Mouse (Mus musculus) CH12.LX (cell line): ENCODE measurements at regions not wholly inside any gene's neighbourhood (a gene's known extent, or its start where the extent isn't known, plus 50 kb on each side); places are given as distances from the start of the nearest gene placed in this dataset.

Experiments
- CHD1 ChIP-seq: IDR thresholded peaks from 2 replicates; pipeline ENCODE4 v1.6.1; 2012; ENCODE audit warnings: low read depth, low read length, improper control_type of control experiment, inconsistent platforms
- CTCF ChIP-seq, 2 experiments: IDR thresholded peaks in 1 of 2; conservative IDR thresholded peaks in 1 of 2; 2 replicates each; pipeline ENCODE4 v1.5.1; 2011 to 2012; ENCODE audit warnings: low read depth in 2 of 2, low read length in 2 of 2, improper control_type of control experiment in 1 of 2, inconsistent platforms in 1 of 2, mild to moderate bottlenecking in 1 of 2, moderate library complexity in 1 of 2
- EP300 ChIP-seq: IDR thresholded peaks from 2 replicates; pipeline ENCODE4 v1.6.1; 2011; ENCODE audit warnings: low read length, improper control_type of control experiment
- GABPA ChIP-seq: IDR thresholded peaks from 2 replicates; pipeline ENCODE4 v1.6.1; 2012; ENCODE audit warnings: low read depth, low read length, improper control_type of control experiment, inconsistent platforms; ENCODE audit not compliant: insufficient replicate concordance
- HCFC1 ChIP-seq: IDR thresholded peaks from 2 replicates; pipeline ENCODE4 v1.6.1; 2012; ENCODE audit warnings: low read depth, mild to moderate bottlenecking, inconsistent platforms, low read length, improper control_type of control experiment
- JUN ChIP-seq: IDR thresholded peaks from 2 replicates; pipeline ENCODE4 v1.6.1; 2011; ENCODE audit warnings: low read depth, mild to moderate bottlenecking, low read length, improper control_type of control experiment, moderate library complexity; ENCODE audit not compliant: insufficient read depth
- MAX ChIP-seq: IDR thresholded peaks from 2 replicates; pipeline ENCODE4 v1.6.1; 2011; ENCODE audit warnings: low read length, improper control_type of control experiment
- MAZ ChIP-seq: IDR thresholded peaks from 2 replicates; pipeline ENCODE4 v1.6.1; 2012; ENCODE audit warnings: low read depth, mild to moderate bottlenecking, inconsistent platforms, low read length, improper control_type of control experiment, moderate library complexity
- POLR2A ChIP-seq: IDR thresholded peaks from 2 replicates; pipeline ENCODE4 v1.6.1; 2011; ENCODE audit warnings: low read depth, mild to moderate bottlenecking, improper control_type of control experiment, low read length
- SIN3A ChIP-seq: IDR thresholded peaks from 2 replicates; pipeline ENCODE4 v1.6.1; 2012; ENCODE audit warnings: low read length, improper control_type of control experiment, inconsistent platforms
- TCF12 ChIP-seq: IDR thresholded peaks from 2 replicates; pipeline ENCODE4 v1.6.1; 2014; ENCODE audit warnings: low read depth, mild to moderate bottlenecking, inconsistent platforms, low read length, improper control_type of control experiment
- USF1 ChIP-seq: IDR thresholded peaks from 2 replicates; pipeline ENCODE4 v1.6.1; 2014; ENCODE audit warnings: low read depth, mild to moderate bottlenecking, inconsistent platforms, low read length, improper control_type of control experiment
- ZKSCAN1 ChIP-seq: IDR thresholded peaks from 2 replicates; pipeline ENCODE4 v1.6.1; 2012; ENCODE audit warnings: low read depth, inconsistent platforms, low read length, improper control_type of control experiment, borderline replicate concordance
- ZMIZ1 ChIP-seq: IDR thresholded peaks from 2 replicates; pipeline ENCODE4 v1.6.1; 2012; ENCODE audit warnings: low read depth, mild to moderate bottlenecking, inconsistent platforms, low read length, improper control_type of control experiment

GRCm38 (mm10) chr3:117044809-117045208 lies 76.0 kb upstream of the Palmd start:
- TF ChIP-seq POLR2A (no peak), CTCF (conservative IDR thresholded peaks at IDR 0.05 in 1 of 2, IDR thresholded peaks at IDR 0.05 in 1 of 2; ENCODE audit: low read depth in 2 of 2, low read length in 2 of 2) (no peak), EP300 (no peak), GABPA (no peak), SIN3A (no peak), CHD1 (0 out of 2 replicates have a peak, but pooled peaks have one; percentile 39), ZMIZ1 (no peak), USF1 (no peak), JUN (no peak), MAZ (no peak), TCF12 (no peak), ZKSCAN1 (no peak), MAX (no peak), HCFC1 (no peak)
